Mouse (Mus musculus) kidney, adult 11 months (tissue): ENCODE measurements around the gene Pde4b.
A peak's percentile ranks its signal among the peaks of the same experiment; 100 is the strongest.
"Not testable (repeated sequence)": the region's sequence is repeated elsewhere in the genome, so short reads cannot be mapped to it uniquely, and the experiment has no call there.

Experiments used
- DNase-seq: peaks from one replicate; pipeline ENCODE4 v3.0.0; 2022

Pde4b gene

GRCm38 (mm10) chr4:102484738-102485137, 397.4 kb downstream of the Pde4b start:
- DNase-seq = no peak

GRCm38 (mm10) chr4:102486134-102486920, 399.0 kb downstream of the Pde4b start:
- DNase-seq = no peak

GRCm38 (mm10) chr4:102486921-102487240, 399.5 kb downstream of the Pde4b start:
- no peak for DNase-seq

- no peak for DNase-seq
Observed at GRCm38 (mm10) chr4:102488000-102488399, 400.7 kb downstream of the Pde4b start.

GRCm38 (mm10) chr4:102491468-102492123, 404.3 kb downstream of the Pde4b start:
- no peak for DNase-seq

- DNase-seq = no peak
Observed at GRCm38 (mm10) chr4:102492911-102493310, 405.6 kb downstream of the Pde4b start.

- no peak for DNase-seq
Observed at GRCm38 (mm10) chr4:102493342-102494128, 406.2 kb downstream of the Pde4b start.

- not testable (repeated sequence) for DNase-seq
Observed at GRCm38 (mm10) chr4:102494203-102494602, 406.9 kb downstream of the Pde4b start.

GRCm38 (mm10) chr4:102495001-102495400, 407.7 kb downstream of the Pde4b start:
- DNase-seq = no peak

GRCm38 (mm10) chr4:102495474-102495873, 408.1 kb downstream of the Pde4b start:
- DNase-seq = no peak

GRCm38 (mm10) chr4:102496269-102497177, 409.2 kb downstream of the Pde4b start:
- no peak for DNase-seq

- peak; percentile 60 for DNase-seq
Observed at GRCm38 (mm10) chr4:102497221-102497620, 409.9 kb downstream of the Pde4b start.

GRCm38 (mm10) chr4:102498169-102498919, 411.0 kb downstream of the Pde4b start:
- no peak for DNase-seq

- DNase-seq = no peak
Observed at GRCm38 (mm10) chr4:102498920-102499316, 411.6 kb downstream of the Pde4b start.

GRCm38 (mm10) chr4:102505714-102506113, 418.4 kb downstream of the Pde4b start:
- no peak for DNase-seq

- DNase-seq = no peak
Observed at GRCm38 (mm10) chr4:102506376-102507280, 419.3 kb downstream of the Pde4b start.

- DNase-seq = no peak
Observed at GRCm38 (mm10) chr4:102507344-102507743, 420.0 kb downstream of the Pde4b start.

GRCm38 (mm10) chr4:102507753-102508152, 420.4 kb downstream of the Pde4b start:
- no peak for DNase-seq

GRCm38 (mm10) chr4:102510061-102510460, 422.7 kb downstream of the Pde4b start:
- no peak for DNase-seq

GRCm38 (mm10) chr4:102510939-102511391, 423.6 kb downstream of the Pde4b start:
- DNase-seq = peak; percentile 77

GRCm38 (mm10) chr4:102511511-102511910, 424.2 kb downstream of the Pde4b start:
- DNase-seq = peak; percentile 27
